Mouse (Mus musculus) CH12.LX (cell line): ENCODE results near the gene Phykpl.

ENCODE experiments used
- CHD1 ChIP-seq: IDR thresholded peaks from 2 replicates; pipeline ENCODE4 v1.6.1; 2012; ENCODE audit warnings: low read depth, low read length, improper control_type of control experiment, inconsistent platforms
- CTCF ChIP-seq, 2 experiments: IDR thresholded peaks in 1 of 2; conservative IDR thresholded peaks in 1 of 2; 2 replicates each; pipeline ENCODE4 v1.5.1; 2011 to 2012; ENCODE audit warnings: low read depth in 2 of 2, low read length in 2 of 2, improper control_type of control experiment in 1 of 2, inconsistent platforms in 1 of 2, mild to moderate bottlenecking in 1 of 2, moderate library complexity in 1 of 2
- EP300 ChIP-seq: IDR thresholded peaks from 2 replicates; pipeline ENCODE4 v1.6.1; 2011; ENCODE audit warnings: low read length, improper control_type of control experiment
- GABPA ChIP-seq: IDR thresholded peaks from 2 replicates; pipeline ENCODE4 v1.6.1; 2012; ENCODE audit warnings: low read depth, low read length, improper control_type of control experiment, inconsistent platforms; ENCODE audit not compliant: insufficient replicate concordance
- IRF4 ChIP-seq: IDR thresholded peaks from 2 replicates; pipeline ENCODE4 v1.6.1; 2014; ENCODE audit warnings: low read depth, mild to moderate bottlenecking, inconsistent platforms, low read length, improper control_type of control experiment
- JUND ChIP-seq: conservative IDR thresholded peaks from 2 replicates; pipeline ENCODE4 v1.6.1; 2011; ENCODE audit warnings: low read depth, low read length, improper control_type of control experiment
- KAT2A ChIP-seq: IDR thresholded peaks from 2 replicates; pipeline ENCODE4 v1.6.1; 2012; ENCODE audit warnings: low read length, improper control_type of control experiment, inconsistent platforms; ENCODE audit not compliant: insufficient replicate concordance
- MEF2A ChIP-seq: IDR thresholded peaks from 2 replicates; pipeline ENCODE4 v1.6.1; 2014; ENCODE audit warnings: low read depth, mild to moderate bottlenecking, inconsistent platforms, low read length, improper control_type of control experiment, borderline replicate concordance
- POLR2A ChIP-seq: IDR thresholded peaks from 2 replicates; pipeline ENCODE4 v1.6.1; 2011; ENCODE audit warnings: low read depth, mild to moderate bottlenecking, improper control_type of control experiment, low read length
- POLR2AphosphoS2 ChIP-seq: IDR thresholded peaks from 2 replicates; pipeline ENCODE4 v1.6.1; 2011; ENCODE audit warnings: low read depth, low read length, improper control_type of control experiment
- USF1 ChIP-seq: IDR thresholded peaks from 2 replicates; pipeline ENCODE4 v1.6.1; 2014; ENCODE audit warnings: low read depth, mild to moderate bottlenecking, inconsistent platforms, low read length, improper control_type of control experiment
- ZC3H11A ChIP-seq: IDR thresholded peaks from 2 replicates; pipeline ENCODE4 v1.6.1; 2012; ENCODE audit warnings: low read depth, mild to moderate bottlenecking, inconsistent platforms, low read length, improper control_type of control experiment
- ZNF384 ChIP-seq: IDR thresholded peaks from 2 replicates; pipeline ENCODE4 v1.6.1; 2012; ENCODE audit warnings: low read depth, low read length, improper control_type of control experiment, inconsistent platforms

- TF ChIP-seq ZNF384 (0 out of 2 replicates have a peak, but pooled peaks have one; percentile 17), EP300 (no peak), GABPA (no peak), CTCF (conservative IDR thresholded peaks at IDR 0.05 in 1 of 2, IDR thresholded peaks at IDR 0.05 in 1 of 2; ENCODE audit: low read depth in 2 of 2, low read length in 2 of 2) (peak; percentile 85 to 99), ZC3H11A (peak; percentile 97), POLR2AphosphoS2 (no peak), POLR2A (no peak), JUND (no peak), KAT2A (no peak), CHD1 (no peak; the same call in 1 of the 2 replicates), IRF4 (peak; percentile 55), MEF2A (no peak), USF1 (no peak)
Observed at GRCm38 (mm10) chr11:51617693-51618092, 33.1 kb downstream of the Phykpl start.
